Mouse (Mus musculus): ENCODE results near the gene Tmem39b.
A peak's percentile ranks its signal among the peaks of the same experiment; 100 is the strongest.

Tmem39b gene

DNA sequence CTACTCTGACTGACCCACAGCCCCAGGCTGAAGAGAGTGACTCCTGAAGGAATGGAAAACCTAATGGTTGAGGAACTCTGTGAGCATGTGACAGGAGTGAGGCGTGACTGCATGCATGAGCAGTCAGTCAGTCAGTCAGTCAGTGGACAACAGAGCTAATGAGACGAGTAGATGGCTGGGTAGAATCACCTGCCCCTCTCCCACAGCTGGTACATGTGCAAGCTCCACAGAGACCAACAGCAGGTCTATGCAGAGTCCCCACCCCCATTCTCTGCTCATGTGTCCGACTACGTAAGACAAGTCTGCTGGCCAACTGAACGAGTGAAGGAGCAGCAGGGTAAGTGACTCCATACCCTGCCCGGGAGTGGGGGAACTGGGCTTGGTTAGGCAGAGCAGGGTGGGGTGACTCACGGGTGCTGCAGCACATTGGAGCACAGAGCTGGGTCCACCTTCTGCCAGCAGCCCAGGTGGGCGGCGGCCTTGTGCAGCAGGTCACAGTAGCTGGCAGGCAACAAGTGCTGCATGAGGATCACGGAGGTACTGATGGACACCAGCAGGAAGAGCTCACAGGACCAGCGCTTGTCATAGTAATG, 12.6 kb downstream of the Tmem39b start:
- no peak for DNase-seq (ENCODE audit: low spot score)

DNA sequence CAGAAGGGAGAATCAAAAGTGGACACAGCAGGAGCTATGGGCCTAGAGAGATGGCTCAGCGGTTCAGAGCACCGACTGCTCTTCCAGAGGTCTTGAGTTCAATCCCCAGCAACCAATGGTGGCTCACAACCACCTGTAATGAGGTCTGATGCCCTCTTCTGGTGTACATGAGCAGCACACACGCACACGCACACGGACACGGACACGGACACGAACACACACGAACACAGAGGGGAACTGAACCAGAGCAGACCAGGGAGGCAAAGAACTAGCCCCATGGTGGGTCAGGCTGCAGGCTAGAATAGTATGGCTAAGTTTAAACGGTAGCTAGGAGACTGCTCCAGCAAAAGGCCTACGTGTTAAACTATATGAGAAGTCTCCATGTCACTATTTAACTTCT, 14.8 kb downstream of the Tmem39b start:
- no peak for DNase-seq (ENCODE audit: low spot score)

DNA sequence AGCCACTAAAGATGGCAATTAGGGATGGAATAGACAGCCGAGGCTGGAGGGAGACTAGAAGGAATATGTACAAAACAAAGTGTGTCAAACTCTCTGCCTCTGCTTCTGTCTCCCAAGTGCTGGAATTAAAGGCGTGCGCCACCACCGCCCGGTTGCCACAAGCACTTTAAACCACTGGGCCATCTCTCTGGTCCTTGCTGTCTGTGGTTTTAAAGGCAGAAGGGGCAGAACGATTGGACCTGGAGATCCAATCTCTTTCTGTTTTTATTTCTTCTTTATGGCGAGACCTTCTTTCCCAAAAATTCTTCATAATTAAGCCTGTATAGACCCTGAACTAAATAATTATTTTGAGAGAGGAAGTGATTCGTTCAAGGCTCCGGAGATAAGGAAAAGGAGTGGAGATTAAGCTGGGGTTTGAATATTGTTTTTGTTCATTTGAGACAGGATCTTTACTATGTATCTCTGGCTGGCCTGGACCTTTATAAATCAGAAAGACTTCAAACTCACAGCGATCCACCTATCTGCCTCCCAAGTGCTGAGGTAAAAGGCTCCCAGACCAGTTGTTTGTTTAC, 23.7 kb downstream of the Tmem39b start:
- no peak for DNase-seq (ENCODE audit: low spot score)

DNA sequence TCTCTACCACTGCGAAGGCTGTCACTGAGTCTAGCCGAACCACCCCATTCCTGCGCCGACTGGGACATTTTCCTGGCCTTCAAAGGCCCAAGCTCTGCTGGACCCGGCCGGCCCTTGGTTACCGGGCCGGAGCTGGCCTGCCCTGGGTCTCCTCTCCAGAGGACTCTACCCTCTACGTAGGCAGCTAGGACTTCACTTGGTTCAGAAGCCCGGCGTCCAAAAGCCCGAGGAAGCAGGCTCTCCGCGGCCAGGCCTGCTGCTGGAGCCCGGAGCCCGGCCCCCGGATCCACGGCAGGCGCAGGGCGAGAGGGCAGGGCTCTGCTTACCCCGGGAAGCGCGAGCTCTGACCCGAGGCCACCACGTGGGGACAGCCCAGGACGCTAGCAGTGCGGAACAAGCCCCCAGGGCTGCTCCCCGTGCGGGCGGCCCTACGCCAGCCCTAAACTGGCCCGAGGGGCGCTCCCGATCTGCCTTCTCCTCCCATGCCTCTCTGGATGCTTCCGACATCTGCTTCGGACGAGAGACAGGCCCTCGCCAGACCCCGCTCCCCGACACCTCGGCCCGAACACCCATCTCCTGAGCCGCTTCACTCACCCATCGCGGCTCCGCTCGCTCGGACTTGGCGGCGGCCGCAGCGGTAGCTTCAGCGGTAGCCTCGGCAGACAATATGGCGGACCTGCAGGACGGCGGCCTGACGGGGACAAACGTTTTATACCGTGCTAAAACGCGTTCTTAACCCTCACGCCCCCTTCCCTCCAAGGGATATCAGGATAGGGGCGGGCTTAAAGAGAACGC, 24.4 kb downstream of the Tmem39b start, which contains the start of gene Kpna6:
TSS of gene Kpna6 (minus strand) at position 685 of the 795 bp plus-strand sequence.
- DNase-seq (ENCODE audit: low spot score) = peak; percentile 88

DNA sequence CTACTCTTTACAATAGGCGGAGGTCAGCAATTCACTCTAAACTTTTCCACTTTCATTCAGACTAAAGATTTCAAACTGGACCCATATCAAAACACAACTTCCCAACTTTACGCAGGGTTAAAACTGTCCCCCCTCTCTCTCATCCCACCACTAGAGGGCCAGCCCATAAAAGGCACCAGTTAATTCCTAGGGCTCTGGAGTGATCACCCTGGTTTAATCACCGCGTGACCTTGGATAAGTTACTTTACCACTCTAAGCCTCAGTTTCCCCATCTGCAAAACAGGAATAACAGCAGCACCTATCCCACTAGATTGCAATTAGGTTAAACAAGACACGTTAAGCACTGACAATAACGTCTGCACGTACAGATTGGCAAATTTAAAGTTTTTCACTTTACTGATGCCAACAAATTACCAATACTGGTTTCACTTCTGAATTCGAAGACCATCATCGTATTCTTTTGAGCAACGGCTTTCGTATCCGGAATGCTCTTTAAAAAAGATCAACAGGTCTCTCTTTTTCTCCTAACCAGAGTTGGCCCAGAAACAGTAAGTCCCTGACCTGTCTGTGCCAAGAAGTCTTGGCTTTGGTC, 25.1 kb downstream of the Tmem39b start:
- DNase-seq (ENCODE audit: low spot score) = peak; percentile 77

DNA sequence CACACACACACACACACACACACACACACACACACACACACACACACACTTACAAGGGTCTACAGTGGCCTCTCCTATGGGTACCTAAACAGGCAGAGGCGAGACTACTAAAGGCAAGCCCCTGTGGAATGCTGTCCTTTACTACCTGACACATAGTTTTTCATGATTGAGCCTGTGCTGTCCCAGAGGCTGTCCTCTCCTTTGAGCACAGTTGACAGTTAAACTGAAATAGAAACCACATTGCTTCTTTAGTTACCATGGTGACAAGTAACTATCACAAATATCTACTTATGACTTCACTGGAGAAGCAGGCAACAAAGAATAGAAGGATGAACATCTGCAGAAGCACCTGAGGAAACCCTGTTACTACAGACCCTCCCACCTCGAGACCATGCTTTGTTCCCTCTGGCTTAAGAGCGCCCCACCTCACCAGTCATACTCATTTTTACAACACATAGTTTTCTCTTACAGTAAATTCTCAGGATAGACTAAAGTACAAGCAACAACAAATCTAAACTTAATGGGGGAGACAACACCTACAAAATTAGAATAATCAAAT, 34.3 kb downstream of the Tmem39b start:
- DNase-seq (ENCODE audit: low spot score) = no peak

DNA sequence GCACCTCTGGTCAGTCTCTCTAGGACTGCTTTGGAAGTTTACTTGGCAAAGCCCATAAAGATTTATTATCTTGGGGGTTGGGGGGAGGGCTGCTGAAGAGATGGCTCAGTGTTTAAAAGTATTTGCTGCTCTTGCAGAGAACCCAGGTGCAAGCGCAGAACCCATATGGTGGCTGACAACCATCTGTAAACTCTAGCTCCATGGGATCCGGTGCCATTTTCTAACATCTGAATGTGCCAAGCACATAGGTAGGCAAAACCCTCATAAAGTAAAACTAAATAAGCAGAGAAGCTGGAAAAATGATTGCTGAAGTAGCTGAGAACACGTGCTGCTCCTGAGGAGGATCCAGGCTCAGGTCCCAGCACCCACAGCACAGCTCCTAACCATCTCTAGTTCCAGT, 35.1 kb downstream of the Tmem39b start:
- DNase-seq (ENCODE audit: low spot score) = no peak

DNA sequence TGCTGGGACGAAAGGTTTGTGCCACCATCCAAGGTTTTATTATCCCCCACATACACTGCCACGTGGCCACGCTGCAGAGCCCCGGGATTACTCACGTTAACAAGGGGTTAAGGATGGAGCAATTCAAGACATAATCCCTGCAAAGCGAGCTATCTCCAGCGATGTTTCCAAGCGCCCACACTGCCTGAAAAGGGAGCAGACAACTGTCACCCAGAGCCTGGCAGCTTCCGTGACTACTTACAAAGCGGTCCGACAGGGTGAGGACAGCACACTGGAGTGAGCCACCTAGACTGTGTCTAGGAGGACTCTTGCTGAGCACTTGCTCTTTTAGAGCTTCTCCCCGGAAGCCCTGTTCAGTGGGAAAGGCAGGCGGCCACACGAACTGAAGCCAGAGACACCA, 41.9 kb downstream of the Tmem39b start:
- no peak for DNase-seq (ENCODE audit: low spot score)

DNA sequence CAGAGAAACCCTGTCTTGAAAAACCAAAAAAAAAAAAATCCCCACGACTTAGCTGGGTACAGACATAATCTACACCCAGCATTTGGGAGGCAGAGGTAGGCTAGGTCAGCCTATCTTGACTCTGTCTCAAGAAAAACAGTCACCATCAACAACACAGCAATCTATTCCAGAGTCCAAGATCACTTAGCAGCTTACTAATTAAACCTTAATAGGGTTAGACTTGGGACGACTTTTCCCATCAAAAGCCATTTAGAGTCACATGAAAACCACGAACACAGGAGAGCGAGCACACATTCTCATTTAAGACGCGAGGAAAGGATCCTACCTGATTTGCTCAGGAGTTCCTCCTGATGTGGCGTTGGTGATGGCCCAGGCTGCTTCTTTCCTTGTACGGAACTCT, 46.3 kb downstream of the Tmem39b start:
- no peak for DNase-seq (ENCODE audit: low spot score)

DNA sequence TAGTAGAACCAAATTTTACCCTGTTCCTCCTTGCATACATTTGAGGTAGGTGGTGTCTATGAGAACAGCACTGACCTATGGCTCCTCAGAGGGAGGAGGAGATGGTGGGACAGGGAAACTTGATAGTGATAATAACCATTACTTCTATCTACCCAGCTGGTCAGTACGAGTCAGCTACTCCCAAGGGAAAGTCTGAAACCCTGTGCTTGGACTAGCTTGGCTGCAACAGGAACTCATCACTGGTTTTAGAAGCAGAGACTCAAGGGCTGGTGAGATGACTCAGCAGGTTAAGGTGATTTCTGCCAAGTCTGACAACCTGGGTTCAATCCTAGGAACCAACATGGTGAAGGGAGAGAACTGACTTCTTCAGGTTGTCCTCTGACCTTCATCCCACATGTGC, 48.0 kb downstream of the Tmem39b start:
- DNase-seq (ENCODE audit: low spot score) = no peak

DNA sequence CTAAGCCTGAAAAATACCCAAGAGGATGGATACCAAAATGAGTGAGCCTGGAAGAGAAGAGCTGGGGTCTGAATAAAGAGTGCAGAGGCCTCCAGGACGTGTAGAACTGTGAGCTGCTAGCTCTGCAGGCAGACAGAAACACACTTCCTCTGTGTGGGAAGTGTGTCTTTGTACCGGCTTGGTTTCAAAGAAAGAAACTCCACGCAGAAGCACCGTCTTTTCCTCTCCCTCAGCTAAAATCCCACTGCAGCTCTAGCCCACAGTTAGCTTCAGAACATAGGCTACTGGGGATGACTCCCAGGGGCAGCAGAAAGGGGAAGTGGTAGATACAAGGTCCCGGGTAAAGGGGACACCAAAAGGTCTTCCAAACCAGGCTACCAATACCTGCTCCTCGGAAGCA, 51.4 kb downstream of the Tmem39b start:
- no peak for DNase-seq (ENCODE audit: low spot score)

DNA sequence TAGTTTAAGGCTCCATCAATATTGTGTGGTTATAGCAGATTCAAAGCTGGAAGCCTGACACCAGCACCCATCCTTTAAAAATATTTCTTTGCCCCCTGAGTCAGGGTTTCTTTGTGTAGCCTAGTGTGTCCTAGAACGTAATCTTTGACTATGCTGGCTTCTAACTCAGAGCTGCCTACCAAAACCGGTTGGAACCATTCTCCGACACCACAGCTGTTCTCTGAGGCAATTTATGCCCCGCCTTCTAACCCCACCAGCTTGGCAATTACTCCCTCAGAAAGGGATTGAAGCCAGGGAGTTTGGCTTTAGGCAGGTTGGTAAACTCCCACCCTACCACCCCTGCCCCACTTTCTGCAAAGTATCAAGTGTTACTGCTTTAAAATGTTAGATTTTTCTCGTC, 54.9 kb downstream of the Tmem39b start:
- peak; percentile 91 for DNase-seq (ENCODE audit: low spot score)

DNA sequence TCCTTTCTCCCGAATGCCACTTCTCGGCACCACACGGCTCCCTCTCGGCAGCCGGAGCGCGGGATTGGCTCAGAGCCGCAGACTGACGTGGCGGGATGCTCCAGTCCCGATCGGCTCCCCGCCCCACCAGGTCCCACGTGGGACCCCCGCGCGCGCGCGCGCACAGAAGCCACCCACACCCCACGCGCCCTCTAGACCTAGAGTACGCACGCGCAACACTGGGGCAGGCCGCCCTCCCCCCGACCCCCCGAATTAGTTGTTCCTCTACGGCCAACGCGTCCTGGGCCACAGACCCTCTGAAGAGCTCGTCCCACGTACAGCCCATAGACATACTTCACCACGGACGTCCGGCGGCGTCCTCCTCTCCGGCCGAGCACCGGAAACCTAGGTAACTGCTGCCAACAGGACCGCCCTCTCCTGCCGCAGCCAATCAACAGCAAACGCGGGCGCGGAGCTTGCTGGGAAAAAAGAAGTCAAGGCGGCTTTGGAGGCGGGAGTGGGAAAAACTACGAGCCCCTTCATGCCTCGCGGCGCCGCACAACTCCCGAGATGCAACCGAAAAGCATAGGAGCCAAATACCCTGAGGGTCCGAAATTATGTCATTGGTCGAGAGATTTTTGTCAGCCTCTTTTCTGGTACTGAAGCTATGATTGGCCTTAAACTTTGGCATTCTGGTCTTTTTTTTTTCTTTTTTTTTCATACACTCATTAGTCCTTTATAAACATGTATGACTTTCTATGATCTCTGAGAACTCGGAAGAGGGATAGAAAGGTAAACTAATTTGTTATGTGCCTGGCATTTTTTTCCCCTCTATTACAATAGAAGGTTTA, 55.8 kb downstream of the Tmem39b start, which contains the start of gene Txlna:
TSS of gene Txlna (minus strand) at position 428 of the 830 bp plus-strand sequence.
- peak; percentile 99 for DNase-seq (ENCODE audit: low spot score)

DNA sequence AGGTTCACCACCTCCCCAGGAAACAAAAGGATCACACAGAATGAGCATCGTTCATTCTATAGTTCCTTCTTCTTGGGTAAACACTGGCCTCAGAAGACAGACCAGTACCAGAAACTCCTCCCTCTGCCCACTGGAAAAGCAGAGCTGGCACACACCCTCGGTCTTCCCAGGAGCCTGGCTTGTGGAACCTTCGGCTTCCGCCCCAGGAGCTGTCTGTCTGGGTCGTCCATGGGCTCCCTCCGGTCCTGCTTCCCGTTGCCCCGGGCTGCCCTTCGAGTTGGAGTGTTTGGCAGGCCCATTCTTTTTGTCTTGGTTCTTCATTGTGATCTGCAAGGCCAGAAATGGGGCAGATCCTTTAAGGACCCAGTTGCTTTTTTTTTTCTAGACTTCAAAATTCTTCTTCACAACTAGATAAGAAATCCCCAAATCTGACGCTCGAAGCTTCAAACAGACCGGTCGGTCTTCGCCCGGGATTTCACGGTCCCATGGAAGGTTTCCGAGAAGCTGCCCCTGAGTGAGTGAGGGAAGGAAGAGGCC, 56.5 kb downstream of the Tmem39b start:
- DNase-seq (ENCODE audit: low spot score) = peak; percentile 50

DNA sequence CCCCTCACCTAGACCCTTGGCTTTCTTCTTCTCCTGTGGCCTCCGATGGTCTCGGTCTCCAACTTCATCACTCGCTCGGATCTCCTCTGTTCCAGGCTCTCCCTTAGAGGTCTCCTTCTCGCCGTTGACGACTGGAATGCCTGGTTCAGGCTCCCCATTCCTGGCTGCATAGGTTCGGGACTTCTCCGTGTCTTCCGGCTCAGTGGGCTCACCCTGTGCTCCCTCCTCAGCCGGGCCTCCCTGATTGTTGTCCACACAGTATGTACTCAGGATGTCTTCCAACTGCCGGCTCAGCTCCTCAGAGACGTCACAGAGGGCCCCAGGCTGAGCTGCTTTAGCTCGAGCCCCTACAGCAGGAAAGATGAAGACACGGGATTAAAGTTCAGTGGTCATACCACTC, 57.4 kb downstream of the Tmem39b start:
- DNase-seq (ENCODE audit: low spot score) = no peak

DNA sequence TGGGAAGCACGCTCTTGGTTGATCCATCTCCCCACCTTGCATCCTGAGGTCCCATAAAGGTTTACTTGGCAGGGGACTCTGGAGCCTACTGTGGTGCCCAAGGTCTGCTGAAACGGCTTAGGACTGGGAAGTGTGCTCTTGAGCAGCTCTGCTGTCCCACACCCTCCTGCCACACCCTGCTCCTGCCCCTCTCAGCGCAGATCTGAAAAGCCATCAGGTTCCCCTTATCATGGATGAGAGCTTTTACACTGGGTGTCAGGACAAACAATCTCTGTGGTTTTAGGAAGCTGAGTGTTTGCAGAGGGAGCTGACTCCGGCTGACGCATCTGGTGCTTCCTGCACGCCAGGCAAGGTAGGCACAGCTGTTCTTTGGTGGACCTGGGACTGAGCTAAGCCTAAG, 62.8 kb downstream of the Tmem39b start:
- DNase-seq (ENCODE audit: low spot score) = no peak

DNA sequence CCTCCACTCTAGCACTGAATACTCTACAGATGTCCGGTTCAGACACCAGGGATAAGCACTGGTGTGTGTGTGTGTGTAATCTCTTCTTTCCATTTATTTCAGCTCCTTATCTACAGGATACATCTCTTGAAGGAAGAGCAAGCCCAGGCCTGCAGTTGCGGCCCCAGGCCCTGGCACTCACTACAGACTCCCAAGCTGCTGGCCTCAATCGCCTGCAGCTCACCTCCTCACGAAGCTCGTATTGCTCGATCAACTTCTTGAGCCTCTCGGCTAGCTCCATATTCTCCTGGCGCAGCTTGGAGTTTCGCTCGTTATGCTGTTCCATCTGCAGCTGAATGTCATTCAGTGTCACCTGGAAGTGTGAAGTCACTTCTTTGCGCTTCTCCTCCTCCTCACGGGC, 64.8 kb downstream of the Tmem39b start:
- no peak for DNase-seq (ENCODE audit: low spot score)

DNA sequence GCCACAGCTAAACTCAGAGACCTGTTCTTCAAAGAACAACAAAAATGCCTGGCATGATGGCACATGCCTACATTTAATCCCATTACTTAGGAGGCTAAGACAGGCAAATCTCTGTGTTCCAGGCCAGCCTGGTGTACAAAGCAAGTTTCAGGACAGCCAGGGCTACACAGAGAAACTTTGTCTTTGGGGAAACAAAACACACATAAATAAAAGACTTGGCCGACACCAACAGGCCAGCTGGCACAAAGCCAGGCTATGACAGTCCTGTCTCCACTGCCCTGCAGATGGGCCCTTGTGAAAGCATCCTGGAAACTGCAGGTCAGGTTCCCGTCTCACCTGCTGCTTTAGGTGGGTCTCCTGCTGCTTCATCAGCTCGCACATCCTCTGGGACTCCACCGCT, 65.7 kb downstream of the Tmem39b start:
- peak; percentile 49 for DNase-seq (ENCODE audit: low spot score)
